In the genomic region with DNA sequence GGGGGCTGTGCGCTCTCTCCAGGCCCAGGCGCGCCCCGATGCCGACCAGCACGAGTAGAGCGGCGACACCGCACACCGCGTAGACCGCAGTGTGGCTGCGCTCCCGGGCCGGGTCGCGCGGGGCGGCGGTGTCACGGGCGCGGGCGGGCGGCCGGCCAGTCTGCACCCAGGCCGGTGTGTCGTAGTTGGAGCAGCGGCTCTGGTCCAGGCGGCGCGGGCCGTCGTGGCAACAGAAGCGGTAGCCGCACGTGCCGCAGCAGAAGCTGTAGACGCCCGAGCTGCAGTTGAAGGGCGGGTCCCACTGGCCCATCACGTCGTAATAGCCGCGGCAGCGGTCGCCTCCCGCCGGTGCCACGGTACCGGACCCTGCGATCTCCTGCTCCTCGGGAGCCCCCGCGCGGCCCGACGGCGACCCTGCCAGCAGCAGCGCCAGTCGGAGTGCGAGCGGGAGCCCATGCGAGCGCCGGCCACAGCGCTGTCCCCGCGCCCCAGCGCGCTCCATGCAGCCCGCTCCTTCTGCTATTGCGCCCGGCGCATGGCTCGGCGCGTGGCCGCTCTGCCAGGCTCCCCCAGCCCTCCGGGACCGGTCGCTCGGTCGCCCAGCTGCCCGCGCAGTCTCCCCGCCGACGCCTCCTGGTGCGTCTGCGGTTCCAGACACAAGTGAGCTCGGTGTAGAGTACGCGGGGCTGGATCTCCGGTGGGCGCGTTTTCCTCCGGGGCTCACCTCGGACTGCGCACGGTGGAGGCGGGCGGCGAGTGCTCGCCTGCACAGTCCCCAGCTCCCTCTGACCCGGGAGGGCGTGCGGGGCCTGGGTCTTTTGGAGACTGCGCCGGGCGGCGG, we compare ENCODE assay signal across 8 mouse cellular contexts. TPM values are rescaled to one million over a fixed set of nuclear protein-coding genes. Genes with fewer than 3 reads are reported as not detected.
A peak's percentile ranks its signal among the peaks of the same experiment; 100 is the strongest.
DNase-seq lines count a peak whose midpoint lies in the region; ATAC-seq lines count a peak whose summit lies in the region.

No protein-coding gene starts in this region.

- no peaks in the 10 kb centered on the region for H3K36me3 ChIP-seq in heart, embryonic 15.5 days
- no peaks in the 10 kb centered on the region for H3K36me3 ChIP-seq in liver, embryonic 13.5 days
- no peaks in the 10 kb centered on the region for H3K36me3 ChIP-seq in stomach, embryonic 15.5 days

- peak overlapping the region; percentile 54 for H3K4me3 ChIP-seq in heart, embryonic 15.5 days
- peak overlapping the region; percentile 44 for H3K4me3 ChIP-seq in liver, embryonic 13.5 days (replicated peaks)
- peak overlapping the region; percentile 47 for H3K4me3 ChIP-seq in stomach, embryonic 15.5 days (replicated peaks)

- H3K9me3 ChIP-seq in heart, embryonic 15.5 days (replicated peaks) = no peaks in the 10 kb centered on the region
- no peaks in the 10 kb centered on the region for H3K9me3 ChIP-seq in liver, embryonic 13.5 days (replicated peaks)
- no peaks in the 10 kb centered on the region for H3K9me3 ChIP-seq in stomach, embryonic 15.5 days

- H3K4me2 ChIP-seq in heart, embryonic 15.5 days = peak overlapping the region; percentile 86
- H3K4me2 ChIP-seq in liver, embryonic 13.5 days = peak overlapping the region; percentile 59
- H3K4me2 ChIP-seq in stomach, embryonic 15.5 days = peak overlapping the region; percentile 89

- H3K27ac ChIP-seq in heart, embryonic 15.5 days = no peak overlapping the region
- no peak overlapping the region for H3K27ac ChIP-seq in liver, embryonic 13.5 days
- H3K27ac ChIP-seq in stomach, embryonic 15.5 days = no peak overlapping the region

- H3K9ac ChIP-seq in heart, embryonic 15.5 days = peak overlapping the region; percentile 40
- H3K9ac ChIP-seq in liver, embryonic 13.5 days = no peak overlapping the region
- H3K9ac ChIP-seq in stomach, embryonic 15.5 days = no peak overlapping the region

- under 1% methylated on average over 109 of the region's 112 CpGs for WGBS in heart, embryonic 15.5 days
- under 1% methylated on average over 112 of the region's 112 CpGs for WGBS in liver, embryonic 13.5 days (ENCODE audit: insufficient replicate concordance)
- under 1% methylated on average over 110 of the region's 112 CpGs for WGBS in stomach, embryonic 15.5 days

- peak; percentile 27 for DNase-seq in ovary, postnatal 36 days (ENCODE audit: low spot score)
- no peak for DNase-seq in ovary, adult 18-20 months (ENCODE audit: low spot score)
- DNase-seq in cerebellum, adult 9-10 months = peak; percentile 70
- no peak for DNase-seq in liver, embryonic 13.5 days
- DNase-seq in frontal cortex, postnatal 36 days (ENCODE audit: low spot score in 2 of 2) = no peak
- DNase-seq in thymus, postnatal 0 days (ENCODE audit: low spot score) = no peak

- ATAC-seq in heart, embryonic 15.5 days (replicated peaks; ENCODE audit: insufficient number of reproducible peaks, insufficient read depth, low FRiP score, low read depth) = no peak; the same call in 1 of the 2 replicates
- ATAC-seq in liver, embryonic 13.5 days (ENCODE audit: low read depth) = no peak
- ATAC-seq in stomach, embryonic 15.5 days (ENCODE audit: insufficient read depth, low FRiP score, low read depth) = peak; percentile 30; the same call in 1 of the 2 replicates

- H3K4me1 ChIP-seq in heart, embryonic 15.5 days (replicated peaks) = peaks cover 41% of the 10 kb centered on the region
- H3K4me1 ChIP-seq in liver, embryonic 13.5 days (replicated peaks) = peaks cover 14% of the 10 kb centered on the region
- H3K4me1 ChIP-seq in stomach, embryonic 15.5 days = peaks cover 17% of the 10 kb centered on the region

- peaks cover 99% of the 10 kb centered on the region for H3K27me3 ChIP-seq in heart, embryonic 15.5 days
- peaks cover 100% of the 10 kb centered on the region for H3K27me3 ChIP-seq in liver, embryonic 13.5 days
- peaks cover 81% of the 10 kb centered on the region for H3K27me3 ChIP-seq in stomach, embryonic 15.5 days (replicated peaks)

RNA-seq across cellular contexts. Expression of a gene that starts 0.5 kb away (rescaled TPM):
- 0.22 and 0.25 TPM in 2 replicates for polyA plus RNA-seq in heart, embryonic 15.5 days (2015; fragmentation: Nextera tagmentation; extraction: Ambion mirVana)
- 0.08 and 0.10 TPM in 2 replicates for polyA plus RNA-seq in liver, embryonic 13.5 days (2015; fragmentation: Nextera tagmentation; extraction: Ambion mirVana)
- 0.19 TPM in 2 replicates for polyA plus RNA-seq in stomach, embryonic 15.5 days (2015; fragmentation: Nextera tagmentation; extraction: Ambion mirVana)
- polyA plus RNA-seq in thymus, postnatal 0 days (2015; fragmentation: Nextera tagmentation; extraction: Ambion mirVana) = 0.15 and 0.26 TPM in 2 replicates

RNA-seq across cellular contexts. Expression of a gene that starts 12.0 kb away (rescaled TPM):
- polyA plus RNA-seq in heart, embryonic 15.5 days (2015; fragmentation: Nextera tagmentation; extraction: Ambion mirVana) = not detected in 2 replicates
- polyA plus RNA-seq in liver, embryonic 13.5 days (2015; fragmentation: Nextera tagmentation; extraction: Ambion mirVana) = 0.38 and 0.87 TPM in 2 replicates
- 0.06 and 0.13 TPM in 2 replicates for polyA plus RNA-seq in stomach, embryonic 15.5 days (2015; fragmentation: Nextera tagmentation; extraction: Ambion mirVana)
- polyA plus RNA-seq in thymus, postnatal 0 days (2015; fragmentation: Nextera tagmentation; extraction: Ambion mirVana) = 0.22 and 0.49 TPM in 2 replicates

RNA-seq across cellular contexts. Expression of a gene that starts 32.4 kb away (rescaled TPM):
- 54.0 and 55.7 TPM in 2 replicates for polyA plus RNA-seq in heart, embryonic 15.5 days (2015; fragmentation: Nextera tagmentation; extraction: Ambion mirVana)
- polyA plus RNA-seq in liver, embryonic 13.5 days (2015; fragmentation: Nextera tagmentation; extraction: Ambion mirVana) = 41.7 and 45.6 TPM in 2 replicates
- 51.0 and 57.6 TPM in 2 replicates for polyA plus RNA-seq in stomach, embryonic 15.5 days (2015; fragmentation: Nextera tagmentation; extraction: Ambion mirVana)
- polyA plus RNA-seq in thymus, postnatal 0 days (2015; fragmentation: Nextera tagmentation; extraction: Ambion mirVana) = 59.3 and 61.5 TPM in 2 replicates

RNA-seq across cellular contexts. Expression of a gene that starts 40.1 kb away (rescaled TPM):
- not detected in 2 replicates for polyA plus RNA-seq in heart, embryonic 15.5 days (2015; fragmentation: Nextera tagmentation; extraction: Ambion mirVana)
- polyA plus RNA-seq in liver, embryonic 13.5 days (2015; fragmentation: Nextera tagmentation; extraction: Ambion mirVana) = not detected in 2 replicates
- 0.08 TPM in 1 of 2 replicates, not detected in the other for polyA plus RNA-seq in stomach, embryonic 15.5 days (2015; fragmentation: Nextera tagmentation; extraction: Ambion mirVana)
- polyA plus RNA-seq in thymus, postnatal 0 days (2015; fragmentation: Nextera tagmentation; extraction: Ambion mirVana) = not detected in 2 replicates

Comparison
In these comparisons a context has a peak if more than half of its experiments do, and no peak if none do; other contexts are left out.
1. DNase-seq: peak in ovary, postnatal 36 days (single experiment) and cerebellum, adult 9-10 months (single experiment); none in ovary, adult 18-20 months (single experiment), liver, embryonic 13.5 days (single experiment), frontal cortex, postnatal 36 days (0 of 2) and thymus, postnatal 0 days (single experiment).
2. Peak in every context shown above with its lines, with median percentiles within 50 percentile points of each other: H3K4me2 ChIP-seq and H3K4me3 ChIP-seq.